In the genomic region with DNA sequence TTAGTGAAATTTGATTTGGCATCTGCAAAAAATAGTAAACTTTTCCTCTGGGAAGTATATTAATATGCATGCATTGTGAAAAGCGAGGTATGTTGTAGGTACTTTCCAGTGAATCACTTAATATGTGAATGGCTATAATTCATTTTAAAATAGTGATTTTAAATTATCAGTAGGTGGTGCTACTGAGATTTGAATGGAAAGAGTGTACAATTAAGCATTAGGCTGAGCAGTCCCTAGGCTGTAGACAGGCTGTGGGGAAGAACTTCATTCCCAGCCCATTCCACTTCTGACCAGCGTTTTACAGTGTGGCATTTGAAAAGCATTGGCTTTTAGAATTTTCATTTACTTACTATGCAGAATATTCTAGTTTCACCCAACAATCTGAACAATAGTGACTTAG, we compare ENCODE assay signal across 11 mouse cellular contexts. TPM values are rescaled to one million over a fixed set of nuclear protein-coding genes. Genes with fewer than 3 reads are reported as not detected.
DNase-seq lines count a peak whose midpoint lies in the region; ATAC-seq and TF ChIP-seq lines count a peak whose summit lies in the region.
"Had no signal": no experiment of that assay in that cellular context is flagged by ENCODE, and none has a peak within 500 bp of the region (broad histone marks: within the 10 kb centered on the region; RNA-seq: fewer than 3 reads in every experiment).

No protein-coding gene starts in this region.

- peak; percentile 39 for TF ChIP-seq CTCF in lung, postnatal 0 days (IDR thresholded peaks at IDR 0.05)
- peak; percentile 61 for TF ChIP-seq CTCF in stomach, postnatal 0 days (IDR thresholded peaks at IDR 0.05; ENCODE audit: low read depth)

- H3K4me1 ChIP-seq in hindbrain, embryonic 14.5 days (replicated peaks; ENCODE audit: control insufficient read depth, insufficient read depth, low read length): no peaks in the 10 kb centered on the region
- no peaks in the 10 kb centered on the region for H3K4me1 ChIP-seq in hindbrain, embryonic 11.5 days (replicated peaks; ENCODE audit: control insufficient read depth, insufficient read depth, low read length)
- no peaks in the 10 kb centered on the region for H3K4me1 ChIP-seq in lung, postnatal 0 days (ENCODE audit: insufficient read depth, low read depth, low read length)
- no peaks in the 10 kb centered on the region for H3K4me1 ChIP-seq in intestine, embryonic 16.5 days (ENCODE audit: control insufficient read depth, insufficient read depth, low read length)
- H3K4me1 ChIP-seq in stomach, postnatal 0 days (replicated peaks; ENCODE audit: control insufficient read depth, insufficient read depth): no peaks in the 10 kb centered on the region

- no peak overlapping the region for H3K4me2 ChIP-seq in hindbrain, embryonic 14.5 days (replicated peaks)
- H3K4me2 ChIP-seq in hindbrain, embryonic 11.5 days (replicated peaks; ENCODE audit: low read depth, low read length): no peak overlapping the region
- no peak overlapping the region for H3K4me2 ChIP-seq in lung, postnatal 0 days (replicated peaks; ENCODE audit: low read depth, low read length)
- no peak overlapping the region for H3K4me2 ChIP-seq in intestine, embryonic 16.5 days (ENCODE audit: low read depth, low read length)
- H3K4me2 ChIP-seq in stomach, postnatal 0 days (replicated peaks; ENCODE audit: low read depth): no peak overlapping the region

- H3K9ac ChIP-seq in hindbrain, embryonic 14.5 days: no peak overlapping the region
- H3K9ac ChIP-seq in hindbrain, embryonic 11.5 days (ENCODE audit: low read depth, low read length): no peak overlapping the region
- H3K9ac ChIP-seq in lung, postnatal 0 days (replicated peaks; ENCODE audit: low read depth): no peak overlapping the region
- H3K9ac ChIP-seq in intestine, embryonic 16.5 days (ENCODE audit: low read depth, low read length): no peak overlapping the region
- no peak overlapping the region for H3K9ac ChIP-seq in stomach, postnatal 0 days (ENCODE audit: low read length)
- H3K9ac ChIP-seq: liver, embryonic 14.5 days had no signal

- no peak overlapping the region for H3K4me3 ChIP-seq in hindbrain, embryonic 14.5 days (replicated peaks; ENCODE audit: low read length)
- no peak overlapping the region for H3K4me3 ChIP-seq in hindbrain, embryonic 11.5 days (ENCODE audit: low read depth, low read length)
- no peak overlapping the region for H3K4me3 ChIP-seq in lung, postnatal 0 days (ENCODE audit: low read depth, low read length)
- no peak overlapping the region for H3K4me3 ChIP-seq in intestine, embryonic 16.5 days (ENCODE audit: low read length)
- no peak overlapping the region for H3K4me3 ChIP-seq in stomach, postnatal 0 days (ENCODE audit: low read depth, low read length)

- no peaks in the 10 kb centered on the region for H3K9me3 ChIP-seq in hindbrain, embryonic 14.5 days (ENCODE audit: control insufficient read depth, low read length)
- H3K9me3 ChIP-seq in hindbrain, embryonic 11.5 days (ENCODE audit: control insufficient read depth, low read length): no peaks in the 10 kb centered on the region
- no peaks in the 10 kb centered on the region for H3K9me3 ChIP-seq in lung, postnatal 0 days (ENCODE audit: low read length)
- H3K9me3 ChIP-seq in intestine, embryonic 16.5 days (ENCODE audit: control insufficient read depth, low read length): no peaks in the 10 kb centered on the region
- H3K9me3 ChIP-seq in stomach, postnatal 0 days (ENCODE audit: control insufficient read depth, low read length): no peaks in the 10 kb centered on the region

- no peak overlapping the region for H3K27ac ChIP-seq in hindbrain, embryonic 14.5 days
- H3K27ac ChIP-seq in hindbrain, embryonic 11.5 days (ENCODE audit: low read depth, low read length): no peak overlapping the region
- no peak overlapping the region for H3K27ac ChIP-seq in lung, postnatal 0 days (ENCODE audit: low read length)
- H3K27ac ChIP-seq in intestine, embryonic 16.5 days (ENCODE audit: low read length): no peak overlapping the region
- no peak overlapping the region for H3K27ac ChIP-seq in stomach, postnatal 0 days (replicated peaks)
- H3K27ac ChIP-seq: liver, embryonic 14.5 days had no signal

- no peaks in the 10 kb centered on the region for H3K27me3 ChIP-seq in hindbrain, embryonic 14.5 days (ENCODE audit: control insufficient read depth, insufficient read depth, low read length)
- no peaks in the 10 kb centered on the region for H3K27me3 ChIP-seq in hindbrain, embryonic 11.5 days (ENCODE audit: control insufficient read depth, insufficient read depth, low read length)
- H3K27me3 ChIP-seq in lung, postnatal 0 days (replicated peaks; ENCODE audit: insufficient read depth, low read length): no peaks in the 10 kb centered on the region
- no peaks in the 10 kb centered on the region for H3K27me3 ChIP-seq in intestine, embryonic 16.5 days (replicated peaks; ENCODE audit: control insufficient read depth, insufficient read depth, low read length)
- H3K27me3 ChIP-seq in stomach, postnatal 0 days (ENCODE audit: control insufficient read depth, insufficient read depth, low read length): no peaks in the 10 kb centered on the region

- ATAC-seq in hindbrain, embryonic 14.5 days (ENCODE audit: low FRiP score): 0 out of 2 replicates have a peak, but pooled peaks have one; percentile 41
- ATAC-seq in hindbrain, embryonic 11.5 days (ENCODE audit: low FRiP score): no peak
- no peak for ATAC-seq in lung, postnatal 0 days
- 0 out of 2 replicates have a peak, but pooled peaks have one; percentile 46 for ATAC-seq in intestine, embryonic 16.5 days
- ATAC-seq in stomach, postnatal 0 days (ENCODE audit: low FRiP score, low TSS enrichment): no peak

- TF ChIP-seq EP300 in lung, postnatal 0 days (IDR thresholded peaks at IDR 0.05): no peak
- no peak for TF ChIP-seq EP300 in stomach, postnatal 0 days (optimal IDR thresholded peaks at IDR 0.05)

- 77% methylated on average over 2 of the region's 2 CpGs for WGBS in hindbrain, embryonic 14.5 days
- WGBS in hindbrain, embryonic 11.5 days: 79% methylated on average over 2 of the region's 2 CpGs
- 73% methylated on average over 2 of the region's 2 CpGs for WGBS in lung, postnatal 0 days
- WGBS in intestine, embryonic 16.5 days: 74% methylated on average over 2 of the region's 2 CpGs
- 63% methylated on average over 2 of the region's 2 CpGs for WGBS in stomach, postnatal 0 days

- H3K36me3 ChIP-seq in hindbrain, embryonic 14.5 days (replicated peaks; ENCODE audit: control insufficient read depth, insufficient read depth): no peaks in the 10 kb centered on the region
- H3K36me3 ChIP-seq in hindbrain, embryonic 11.5 days (ENCODE audit: control insufficient read depth, insufficient read depth, low read length): no peaks in the 10 kb centered on the region
- H3K36me3 ChIP-seq in lung, postnatal 0 days (ENCODE audit: insufficient read depth, low read length): no peaks in the 10 kb centered on the region
- H3K36me3 ChIP-seq in intestine, embryonic 16.5 days (ENCODE audit: control insufficient read depth, insufficient read depth, low read length): no peaks in the 10 kb centered on the region
- no peaks in the 10 kb centered on the region for H3K36me3 ChIP-seq in stomach, postnatal 0 days (ENCODE audit: control insufficient read depth, insufficient read depth, low read length)

- DNase-seq in hindbrain, embryonic 14.5 days (ENCODE audit: low spot score): no peak
- DNase-seq in hindbrain, embryonic 11.5 days (ENCODE audit: low spot score): no peak
- DNase-seq in lung, postnatal 0 days (ENCODE audit: low spot score): peak; percentile 34
- DNase-seq in lung, postnatal 36 days: no peak
- DNase-seq in stomach, postnatal 0 days (ENCODE audit: low spot score): no peak
- no peak for DNase-seq in gastrocnemius, adult 18-20 months (ENCODE audit: low spot score)
- DNase-seq: cerebellum, adult 18-20 months; kidney, postnatal 4 days; right cerebral cortex, postnatal 14 days had no signal

RNA-seq across cellular contexts. Expression of a gene that starts 14.6 kb away (rescaled TPM):
- 0.21 and 0.26 TPM in 2 replicates for polyA plus RNA-seq in hindbrain, embryonic 14.5 days (2014; fragmentation: Nextera tagmentation; extraction: Ambion mirVana)
- polyA plus RNA-seq in hindbrain, embryonic 11.5 days (2014; fragmentation: Nextera tagmentation; extraction: Ambion mirVana): 0.08 TPM in 1 of 2 replicates, not detected in the other
- polyA plus RNA-seq in lung, postnatal 0 days (2015; fragmentation: Nextera tagmentation; extraction: Ambion mirVana): 0.07 TPM in 1 of 2 replicates, not detected in the other
- 28.5 and 32.5 TPM in 2 replicates for polyA plus RNA-seq in intestine, embryonic 16.5 days (2015; fragmentation: Nextera tagmentation; extraction: Ambion mirVana)
- polyA plus RNA-seq in stomach, postnatal 0 days (2015; fragmentation: Nextera tagmentation; extraction: Ambion mirVana): 0.08 and 0.12 TPM in 2 replicates
- under 1 TPM; 0.21 to 0.31 TPM for total RNA-seq in gastrocnemius, adult 18-20 months (2021)

Comparison
In these comparisons a context has a peak if more than half of its experiments do, and no peak if none do; other contexts are left out.
1. ATAC-seq: peak in hindbrain, embryonic 14.5 days (single experiment) and intestine, embryonic 16.5 days (single experiment); none in hindbrain, embryonic 11.5 days (single experiment), lung, postnatal 0 days (single experiment) and stomach, postnatal 0 days (single experiment).
2. RNA of a gene that starts 14.6 kb away (polyA plus RNA-seq): 28.5 to 32.5 TPM in intestine, embryonic 16.5 days; 0.21 to 0.26 TPM in hindbrain, embryonic 14.5 days, 0.08 to 0.12 TPM in stomach, postnatal 0 days, 0.08 TPM in hindbrain, embryonic 11.5 days and 0.07 TPM in lung, postnatal 0 days; every median in the first group is over 10 times any median in the second.